Mouse (Mus musculus) layer of hippocampus, adult 9-10 months (tissue): ENCODE data around the gene Isg15.
A peak's percentile ranks its signal among the peaks of the same experiment; 100 is the strongest.

Source experiments
- DNase-seq: peaks from one replicate; pipeline ENCODE4 v3.0.0; 2022; ENCODE audit warnings: low spot score

The Isg15 gene

GRCm38 (mm10) chr4:156200623-156201475, at the start of gene Isg15:
Isg15 (minus strand) TSS chr4:156200818.
- DNase-seq, result no peak

GRCm38 (mm10) chr4:156249567-156249966, 48.9 kb upstream of the Isg15 start:
- DNase-seq, result no peak

GRCm38 (mm10) chr4:156236651-156237447, 36.2 kb upstream of the Isg15 start:
- no peak for DNase-seq

GRCm38 (mm10) chr4:156235808-156236533, 35.4 kb upstream of the Isg15 start, which contains the start of gene Noc2l:
Noc2l (plus strand) TSS chr4:156236010.
- peak; percentile 33 for DNase-seq

GRCm38 (mm10) chr4:156235360-156235770, 34.7 kb upstream of the Isg15 start:
- DNase-seq, result no peak

GRCm38 (mm10) chr4:156234701-156235213, 34.1 kb upstream of the Isg15 start, which contains the start of gene Plekhn1:
Plekhn1 (minus strand) TSS chr4:156234857.
- no peak for DNase-seq

- no peak for DNase-seq
Observed at GRCm38 (mm10) chr4:156234021-156234501, 33.4 kb upstream of the Isg15 start.

- DNase-seq, result no peak
Observed at GRCm38 (mm10) chr4:156228393-156229024, 27.9 kb upstream of the Isg15 start.

GRCm38 (mm10) chr4:156227752-156228392, 27.3 kb upstream of the Isg15 start:
- no peak for DNase-seq

GRCm38 (mm10) chr4:156224276-156224675, 23.7 kb upstream of the Isg15 start:
- no peak for DNase-seq

- DNase-seq, result no peak
Observed at GRCm38 (mm10) chr4:156219936-156220335, 19.3 kb upstream of the Isg15 start.

- DNase-seq, result no peak
Observed at GRCm38 (mm10) chr4:156217838-156218237, 17.2 kb upstream of the Isg15 start.

GRCm38 (mm10) chr4:156217022-156217669, 16.5 kb upstream of the Isg15 start:
- no peak for DNase-seq

GRCm38 (mm10) chr4:156216196-156216595, 15.6 kb upstream of the Isg15 start:
- DNase-seq, result no peak

- DNase-seq, result no peak
Observed at GRCm38 (mm10) chr4:156215649-156216048, 15.0 kb upstream of the Isg15 start, which contains the start of gene Perm1. Perm1 (plus strand) TSS chr4:156215868.

- no peak for DNase-seq
Observed at GRCm38 (mm10) chr4:156213134-156213533, 12.5 kb upstream of the Isg15 start.

GRCm38 (mm10) chr4:156209963-156210635, 9.5 kb upstream of the Isg15 start:
- no peak for DNase-seq

GRCm38 (mm10) chr4:156208872-156209271, 8.3 kb upstream of the Isg15 start:
- DNase-seq, result no peak

- DNase-seq, result no peak
Observed at GRCm38 (mm10) chr4:156203413-156204131, 3.0 kb upstream of the Isg15 start.
